In the genomic region with DNA sequence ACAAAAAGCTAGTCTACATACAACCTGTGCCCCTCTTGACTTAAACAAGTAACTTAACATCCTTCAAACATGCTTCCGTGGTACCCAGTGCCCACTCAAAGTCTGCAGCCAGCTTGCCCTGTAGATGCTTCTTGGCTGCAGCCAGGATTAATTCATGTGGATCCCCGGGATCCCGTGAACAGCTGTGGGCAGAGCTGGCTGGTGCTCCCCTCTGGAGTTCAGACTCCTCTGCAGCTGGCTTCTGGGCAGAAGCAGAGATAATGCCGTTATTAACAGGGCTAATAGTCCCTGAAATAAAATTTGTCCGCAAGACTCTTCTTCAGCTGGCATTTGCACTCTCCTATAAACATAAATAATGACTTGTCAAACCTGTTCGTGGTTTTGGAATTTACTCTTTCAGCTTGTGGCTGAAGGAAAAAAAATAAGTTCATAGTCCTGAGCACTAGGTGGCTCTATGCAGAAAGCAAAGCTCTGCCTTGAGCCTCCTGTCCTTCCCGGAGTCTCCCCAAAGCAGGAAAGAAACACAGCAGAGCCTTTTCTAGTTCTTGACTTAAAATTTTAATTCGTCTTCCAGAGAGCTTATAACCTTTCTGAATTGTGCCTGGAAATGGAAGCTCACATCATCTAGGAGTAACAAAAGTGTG, we compare ENCODE assay signal across 8 mouse cellular contexts.
DNase-seq lines count a peak whose midpoint lies in the region.

No protein-coding gene starts in this region.

- DNase-seq in adrenal gland, adult 2 months = peak; percentile 14
- DNase-seq in adrenal gland, postnatal 25 days = no peak
- DNase-seq in left cerebral cortex, adult 18-20 months (ENCODE audit: low spot score in 2 of 2) = peak; percentile 19 to 27
- no peak for DNase-seq in left cerebral cortex, adult 8-10 months (ENCODE audit: low spot score in 2 of 2)
- peak; percentile 8 for DNase-seq in fibroblast of lung, adult 2 months (ENCODE audit: low read depth)
- DNase-seq in lung, postnatal 14 days = peak; percentile 12
- DNase-seq in T-cell, adult 2 months (ENCODE audit: low spot score) = no peak
- no peak for DNase-seq in B cell, adult 2 months

Comparison
In these comparisons a context has a peak if more than half of its experiments do, and no peak if none do; other contexts are left out.
1. DNase-seq: peak in adrenal gland, adult 2 months (single experiment), left cerebral cortex, adult 18-20 months (2 of 2), fibroblast of lung, adult 2 months (single experiment) and lung, postnatal 14 days (single experiment); none in adrenal gland, postnatal 25 days (single experiment), left cerebral cortex, adult 8-10 months (0 of 2), T-cell, adult 2 months (single experiment) and B cell, adult 2 months (0 of 2).